Mouse (Mus musculus) WW6 (cell line): ENCODE measurements at regions not wholly inside any gene's neighbourhood (a gene's known extent, or its start where the extent isn't known, plus 50 kb on each side); places are given as distances from the start of the nearest gene placed in this dataset.
"Not testable (repeated sequence)": the region's sequence is repeated elsewhere in the genome, so short reads cannot be mapped to it uniquely, and the experiment has no call there.

ENCODE experiments used
- DNase-seq: peaks from one replicate; pipeline ENCODE4 v3.0.0-alpha.2; 2013; ENCODE audit warnings: low read depth, low spot score

GRCm38 (mm10) chr6:69932297-69932696 is 859.7 kb downstream of the Rpia start:
- no peak for DNase-seq

- no peak for DNase-seq
Observed at GRCm38 (mm10) chr6:69914781-69915180, 877.3 kb downstream of the Rpia start.

- DNase-seq = no peak
Observed at GRCm38 (mm10) chr6:69879286-69879685, 912.7 kb downstream of the Rpia start.

GRCm38 (mm10) chr6:69858631-69859030 is 933.4 kb downstream of the Rpia start:
- not testable (repeated sequence) for DNase-seq

- not testable (repeated sequence) for DNase-seq
Observed at GRCm38 (mm10) chr6:69828640-69829039, 963.4 kb downstream of the Rpia start.

- not testable (repeated sequence) for DNase-seq
Observed at GRCm38 (mm10) chr6:69814972-69815371, 977.1 kb downstream of the Rpia start.

- DNase-seq = not testable (repeated sequence)
Observed at GRCm38 (mm10) chr6:69814373-69814772, 977.7 kb downstream of the Rpia start.

- DNase-seq = not testable (repeated sequence)
Observed at GRCm38 (mm10) chr6:69780330-69780729, 1011.7 kb downstream of the Rpia start.

- not testable (repeated sequence) for DNase-seq
Observed at GRCm38 (mm10) chr6:69777322-69777721, 1014.7 kb downstream of the Rpia start.

- no peak for DNase-seq
Observed at GRCm38 (mm10) chr6:69764861-69765260, 1027.2 kb downstream of the Rpia start.

- DNase-seq = no peak
Observed at GRCm38 (mm10) chr6:69758618-69759017, 1033.4 kb downstream of the Rpia start.

- DNase-seq = no peak
Observed at GRCm38 (mm10) chr6:69739002-69739625, 1052.9 kb downstream of the Rpia start.

- peak; percentile 5 for DNase-seq
Observed at GRCm38 (mm10) chr6:69732866-69733265, 1059.2 kb downstream of the Rpia start.

GRCm38 (mm10) chr6:69726362-69726761 is 1065.7 kb downstream of the Rpia start:
- DNase-seq = no peak

- not testable (repeated sequence) for DNase-seq
Observed at GRCm38 (mm10) chr6:69702813-69703212, 1089.2 kb downstream of the Rpia start.

- no peak for DNase-seq
Observed at GRCm38 (mm10) chr6:69681172-69681571, 1110.9 kb downstream of the Rpia start.

- not testable (repeated sequence) for DNase-seq
Observed at GRCm38 (mm10) chr6:69662426-69662825, 1129.6 kb downstream of the Rpia start.
